Mouse (Mus musculus): ENCODE results near the gene Pik3ca.

Pik3ca gene

DNA sequence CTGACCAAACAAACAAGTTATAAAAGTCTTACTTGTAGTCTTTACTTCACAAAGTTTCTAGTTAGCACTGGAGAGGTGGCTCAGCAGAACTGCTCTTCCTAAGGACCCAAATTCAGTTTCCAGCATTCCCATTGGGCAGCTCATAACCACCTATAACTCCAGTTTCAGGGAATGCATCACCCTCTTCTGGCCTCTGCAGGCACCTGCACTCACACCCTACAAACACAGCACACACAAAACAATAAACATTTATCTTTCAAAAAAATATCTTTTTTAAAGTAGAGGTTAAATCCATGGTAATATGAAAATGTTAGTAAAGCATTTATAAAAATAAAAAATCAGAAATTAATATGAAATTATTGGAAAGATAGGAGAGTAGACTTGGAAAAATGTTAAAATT is 44.2 kb downstream of the Pik3ca start:
- in situ Hi-C loops (cut with MboI, MseI) = no loop called here

GRCm38 (mm10) chr3:32454329-32455021 is 57.0 kb downstream of the Pik3ca start:
- in situ Hi-C loops (cut with MboI, MseI) = loop anchor here (25.0 kb wide), 1 partner anchor 667 kb away; no protein-coding TSS in a partner anchor

GRCm38 (mm10) chr3:32459777-32460176 is 62.3 kb downstream of the Pik3ca start:
- in situ Hi-C loops (cut with MboI, MseI) = loop anchor here (25.0 kb wide), 1 partner anchor 672 kb away; no protein-coding TSS in a partner anchor

GRCm38 (mm10) chr3:32467321-32467720 is 69.8 kb downstream of the Pik3ca start:
- in situ Hi-C loops (cut with MboI, MseI) = loop anchor here (25.0 kb wide), 1 partner anchor 680 kb away; no protein-coding TSS in a partner anchor

DNA sequence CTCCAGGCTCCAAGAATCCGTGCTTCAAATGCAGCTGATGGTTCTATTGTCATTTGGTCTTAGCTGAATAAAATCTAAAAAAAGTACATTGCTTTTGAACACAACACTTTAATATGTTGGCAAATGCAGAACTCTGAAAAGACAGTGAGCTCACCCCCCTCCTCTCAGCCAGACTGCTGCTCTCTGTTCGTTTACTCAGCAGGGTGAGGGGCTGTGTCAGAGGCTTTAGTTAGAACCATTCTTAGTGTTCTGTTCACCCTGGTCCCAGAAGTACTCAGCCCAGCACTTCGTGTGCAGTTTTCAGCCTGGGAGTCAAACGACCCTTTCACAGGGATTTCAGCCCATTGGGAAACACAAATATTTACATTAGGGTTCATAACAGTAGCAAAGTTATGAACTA is 70.9 kb downstream of the Pik3ca start:
- in situ Hi-C loops (cut with MboI, MseI) = loop anchor here (25.0 kb wide), 1 partner anchor 681 kb away; no protein-coding TSS in a partner anchor

DNA sequence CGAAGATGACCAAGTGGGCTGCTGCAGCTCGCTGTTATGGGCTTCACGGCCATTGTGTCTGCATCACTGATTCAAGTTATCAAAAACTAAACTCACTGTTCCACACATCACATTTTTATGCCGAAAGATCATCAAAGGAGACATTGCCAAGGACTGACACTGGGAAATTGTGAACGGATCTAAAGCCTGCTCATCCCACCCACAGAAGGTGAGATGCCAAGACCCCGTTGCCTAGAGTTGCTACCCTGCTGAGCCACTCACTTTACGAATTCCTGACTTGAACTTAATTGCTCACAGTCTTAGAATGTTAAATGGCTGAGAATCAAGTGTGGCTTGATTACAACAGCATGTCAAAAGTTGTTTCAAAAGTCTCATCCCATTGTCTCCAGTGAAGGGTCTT is 73.0 kb downstream of the Pik3ca start:
- in situ Hi-C loops (cut with MboI, MseI) = loop anchor here (25.0 kb wide), 1 partner anchor 683 kb away; no protein-coding TSS in a partner anchor

DNA sequence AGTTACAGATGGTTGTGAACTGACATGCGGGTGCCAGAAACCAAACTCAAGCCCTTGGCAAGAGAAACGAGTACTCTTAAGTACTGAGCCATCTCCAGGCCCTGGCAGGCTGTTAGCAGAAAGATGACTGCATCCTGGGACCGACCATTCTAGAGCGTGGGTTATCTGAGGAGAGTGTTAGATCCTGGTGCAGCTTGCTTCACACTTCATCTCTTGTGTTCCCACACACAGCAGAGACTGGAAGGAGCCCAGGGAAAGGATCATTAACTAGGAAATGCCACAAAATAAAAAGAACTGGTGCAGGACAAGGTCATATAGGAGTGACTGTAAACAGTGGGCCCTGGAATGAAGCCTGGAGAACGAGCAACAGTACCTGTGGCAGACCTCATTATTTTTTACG is 73.6 kb downstream of the Pik3ca start:
- in situ Hi-C loops (cut with MboI, MseI) = loop anchor here (25.0 kb wide), 1 partner anchor 684 kb away; no protein-coding TSS in a partner anchor

- in situ Hi-C loops (cut with MboI, MseI) = loop anchor here (25.0 kb wide), 1 partner anchor 685 kb away; no protein-coding TSS in a partner anchor
These were observed 74.9 kb downstream of the Pik3ca start for GRCm38 (mm10) chr3:32472191-32472900.

GRCm38 (mm10) chr3:32473184-32473583 is 75.7 kb downstream of the Pik3ca start:
- in situ Hi-C loops (cut with MboI, MseI) = loop anchor here (25.0 kb wide), 1 partner anchor 686 kb away; no protein-coding TSS in a partner anchor

GRCm38 (mm10) chr3:32479961-32480360 is 82.5 kb downstream of the Pik3ca start:
- in situ Hi-C loops (cut with MboI, MseI) = no loop called here

DNA sequence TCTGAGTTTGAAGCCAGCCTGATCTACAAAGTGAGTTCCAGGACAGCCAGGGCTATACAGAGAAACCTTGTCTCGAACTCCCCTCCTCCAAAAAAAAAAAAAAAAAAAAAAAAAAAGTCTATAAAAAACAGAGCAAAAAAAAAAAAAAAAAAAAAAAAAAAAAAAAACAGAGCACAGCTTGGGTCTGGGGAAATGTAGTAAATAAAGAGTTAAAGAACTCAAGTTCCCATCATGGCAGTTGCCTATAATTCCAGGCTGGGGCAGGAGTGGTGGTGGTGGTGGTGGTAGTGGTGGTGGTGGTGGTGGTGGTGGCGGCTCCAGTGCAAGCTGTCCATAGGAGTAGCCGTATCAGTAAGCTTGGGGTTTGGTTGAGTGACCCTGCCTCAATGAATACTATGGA is 85.6 kb downstream of the Pik3ca start:
- in situ Hi-C loops (cut with MboI, MseI) = no loop called here

DNA sequence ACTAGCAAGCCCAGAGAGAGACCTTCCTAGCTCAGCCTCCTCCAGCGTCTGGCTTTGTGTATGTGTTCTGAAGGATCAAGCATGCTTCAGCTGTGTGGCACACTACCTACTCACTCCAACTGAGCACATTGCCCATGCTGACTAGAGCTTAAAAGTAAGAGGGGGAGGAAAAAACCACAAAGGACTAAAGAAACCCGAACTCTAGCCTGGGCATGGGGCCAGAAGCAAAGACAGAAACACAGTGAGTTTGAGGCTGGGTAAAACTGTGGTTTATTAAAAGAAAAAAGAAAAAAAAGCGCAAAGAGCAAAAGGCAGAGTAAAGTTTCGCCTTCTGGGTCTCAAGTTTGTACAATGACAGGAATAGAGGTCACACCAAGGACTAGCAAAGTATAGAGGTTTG is 89.1 kb downstream of the Pik3ca start:
- in situ Hi-C loops (cut with MboI, MseI) = no loop called here

DNA sequence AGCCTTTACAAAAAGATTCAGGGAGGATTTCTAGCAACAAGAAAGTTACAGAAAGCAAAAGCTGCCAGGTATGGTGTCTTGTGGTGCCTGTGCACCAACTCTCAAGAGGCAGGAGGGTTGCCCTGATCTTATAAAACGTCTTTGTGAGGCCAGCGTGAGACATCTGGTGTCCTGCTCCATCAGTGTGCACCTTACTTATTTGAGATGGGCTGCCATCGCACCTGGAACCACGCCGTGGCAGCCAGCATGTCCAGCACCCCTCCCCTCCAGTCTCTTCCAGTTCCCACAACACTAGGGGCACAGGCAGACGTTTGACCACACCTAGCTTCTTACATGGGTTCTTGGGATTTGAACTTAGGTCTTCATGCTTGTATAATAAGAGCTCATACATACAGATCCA is 90.7 kb downstream of the Pik3ca start:
- in situ Hi-C loops (cut with MboI, MseI) = no loop called here

GRCm38 (mm10) chr3:32490076-32490927 is 92.8 kb downstream of the Pik3ca start:
- in situ Hi-C loops (cut with MboI, MseI) = no loop called here

DNA sequence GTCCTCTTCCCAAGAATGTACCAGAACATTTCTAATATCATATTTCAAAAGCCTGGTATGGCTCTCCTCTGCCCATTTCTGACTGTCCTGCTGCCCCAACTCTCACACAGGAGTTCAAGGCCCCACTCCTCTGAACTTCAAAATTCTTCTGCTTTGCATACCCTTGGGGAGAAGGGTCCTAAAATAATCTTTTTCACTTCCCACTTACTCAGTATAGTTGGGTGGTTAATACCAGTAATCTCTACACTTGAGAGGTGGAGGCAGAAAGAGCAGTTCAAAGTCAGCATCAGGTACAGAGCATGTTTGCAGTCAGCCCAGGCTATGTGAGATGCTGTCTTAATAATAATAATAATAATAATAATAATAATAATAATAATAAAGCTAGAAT is 93.5 kb downstream of the Pik3ca start:
- in situ Hi-C loops (cut with MboI, MseI) = no loop called here

GRCm38 (mm10) chr3:32492097-32493090 is 94.9 kb downstream of the Pik3ca start, which contains the start of gene Kcnmb3:
TSS of gene Kcnmb3 (minus strand) at chr3:32492231.
- in situ Hi-C loops (cut with MboI, MseI) = no loop called here

- in situ Hi-C loops (cut with MboI, MseI) = no loop called here
These were observed 97.1 kb downstream of the Pik3ca start for GRCm38 (mm10) chr3:32494387-32495087.

GRCm38 (mm10) chr3:32495088-32495770 is 97.8 kb downstream of the Pik3ca start:
- in situ Hi-C loops (cut with MboI, MseI) = no loop called here
